18 mouse cellular contexts compared by ENCODE assay signal in genomic region chr1:160750629-160751028, GRCm38 (mm10).
"Had no signal": no experiment of that assay in that cellular context is flagged by ENCODE, and none has a peak within 500 bp of the region (broad histone marks: within the 10 kb centered on the region; RNA-seq: fewer than 3 reads in every experiment).

No protein-coding gene starts in this region.

- H3K4me2 ChIP-seq: liver, embryonic 13.5 days; midbrain, embryonic 13.5 days; neural tube, embryonic 13.5 days; stomach, embryonic 15.5 days had no signal

- H3K36me3 ChIP-seq: liver, embryonic 13.5 days; midbrain, embryonic 10.5 days; midbrain, embryonic 13.5 days; neural tube, embryonic 13.5 days; stomach, embryonic 15.5 days had no signal

- H3K27ac ChIP-seq: kidney, postnatal 0 days; layer of hippocampus, adult 2 months; liver, embryonic 13.5 days; midbrain, embryonic 10.5 days; midbrain, embryonic 13.5 days; neural tube, embryonic 13.5 days; stomach, embryonic 15.5 days had no signal

- H3K9ac ChIP-seq: liver, embryonic 13.5 days; midbrain, embryonic 13.5 days; neural tube, embryonic 13.5 days; stomach, embryonic 15.5 days had no signal

- H3K9me3 ChIP-seq: liver, embryonic 13.5 days; midbrain, embryonic 10.5 days; midbrain, embryonic 13.5 days; neural tube, embryonic 13.5 days; stomach, embryonic 15.5 days had no signal

- ATAC-seq: midbrain, embryonic 13.5 days; midbrain, embryonic 16.5 days had no signal

- H3K4me3 ChIP-seq: layer of hippocampus, adult 2 months; liver, embryonic 13.5 days; midbrain, embryonic 10.5 days; midbrain, embryonic 13.5 days; myocyte; neural tube, embryonic 13.5 days; stomach, embryonic 15.5 days had no signal

- H3K4me1 ChIP-seq: neural tube, embryonic 13.5 days had no signal

- H3K27me3 ChIP-seq: liver, embryonic 13.5 days; midbrain, embryonic 13.5 days; neural tube, embryonic 13.5 days; stomach, embryonic 15.5 days had no signal

- DNase-seq: kidney, postnatal 25 days; layer of hippocampus, adult 9-11 months; liver, embryonic 13.5 days; lung, adult 2 months; lung, postnatal 14 days; lung, postnatal 4 days; retina, postnatal 1 day; right cerebral cortex, postnatal 25 days; spleen, adult 18-20 months; thymus, postnatal 36 days had no signal
